Mouse (Mus musculus) CH12.LX (cell line): Measurements from ENCODE around the gene Jph2. TPM values are rescaled to one million over a fixed set of nuclear protein-coding genes. Genes with fewer than 3 reads are reported as not detected.

Source experiments
- DNase-seq: peaks from one replicate; pipeline ENCODE4 v3.0.0-alpha.2; 2013; ENCODE audit errors: extremely low read depth
- H3K27ac ChIP-seq: 2 replicates; pipeline ENCODE4 v1.5.1; 2012; ENCODE audit warnings: low read depth, mild to moderate bottlenecking, control low read depth, moderate library complexity; ENCODE audit not compliant: insufficient read depth
- H3K27me3 ChIP-seq: replicated peaks from 2 replicates; pipeline ENCODE3; 2012; ENCODE audit warnings: inconsistent platforms
- H3K36me3 ChIP-seq, 2 experiments: replicated peaks in 1 of 2; 2 replicates each; pipeline versions ENCODE3 to v1.6.1; 2012; ENCODE audit warnings: inconsistent platforms in 1 of 2, low read length in 1 of 2, mild to moderate bottlenecking in 1 of 2, mixed read lengths in 1 of 2, moderate library complexity in 1 of 2; ENCODE audit not compliant: control insufficient read depth in 1 of 2, insufficient read depth in 1 of 2
- H3K4me1 ChIP-seq, 2 experiments: 2 replicates each; pipeline ENCODE4 v1.6.1; 2012; ENCODE audit warnings: inconsistent platforms in 1 of 2, moderate library complexity in 1 of 2; ENCODE audit not compliant: insufficient read depth in 2 of 2, control insufficient read depth in 1 of 2
- H3K4me2 ChIP-seq: 2 replicates; pipeline ENCODE4 v1.6.1; 2012; ENCODE audit warnings: low read depth, mild to moderate bottlenecking, control low read depth; ENCODE audit not compliant: poor library complexity, insufficient read depth, severe bottlenecking
- H3K4me3 ChIP-seq, 3 experiments: fragments of 150-350 bp in 1 of 3; sonication (generic) in 1 of 3; replicated peaks in 1 of 3; 2 replicates each; pipeline versions ENCODE3 to v1.5.1; 2011 to 2012; ENCODE audit warnings: low read depth in 2 of 3, low read length in 2 of 3, mild to moderate bottlenecking in 2 of 3, moderate library complexity in 2 of 3, control low read depth in 1 of 3, improper control_type of control experiment in 1 of 3, inconsistent platforms in 1 of 3, mixed read lengths in 1 of 3; ENCODE audit not compliant: poor library complexity in 1 of 3
- H3K79me2 ChIP-seq: replicated peaks from 2 replicates; pipeline ENCODE4 v1.6.1; 2012; ENCODE audit warnings: mild to moderate bottlenecking, moderate library complexity; ENCODE audit not compliant: control insufficient read depth, poor library complexity, insufficient read depth, severe bottlenecking; ENCODE audit errors: extremely low read depth
- H3K9ac ChIP-seq: 2 replicates; pipeline ENCODE4 v1.6.1; 2012; ENCODE audit warnings: low read depth, mild to moderate bottlenecking, control low read depth, moderate library complexity; ENCODE audit not compliant: insufficient read depth
- H3K9me3 ChIP-seq: replicated peaks from 2 replicates; pipeline ENCODE3; 2012; ENCODE audit warnings: low read length, inconsistent platforms, mixed read lengths
- BHLHE40 ChIP-seq: IDR thresholded peaks from 2 replicates; pipeline ENCODE4 v1.6.1; 2011; ENCODE audit warnings: mild to moderate bottlenecking, low read depth, low read length, improper control_type of control experiment
- CHD1 ChIP-seq: IDR thresholded peaks from 2 replicates; pipeline ENCODE4 v1.6.1; 2012; ENCODE audit warnings: low read depth, low read length, improper control_type of control experiment, inconsistent platforms
- CHD2 ChIP-seq: IDR thresholded peaks from 2 replicates; pipeline ENCODE4 v1.6.1; 2011; ENCODE audit warnings: low read length, improper control_type of control experiment
- E2F4 ChIP-seq: IDR thresholded peaks from 2 replicates; pipeline ENCODE4 v1.6.1; 2011; ENCODE audit warnings: low read depth, low read length, improper control_type of control experiment; ENCODE audit not compliant: insufficient replicate concordance
- ELF1 ChIP-seq: IDR thresholded peaks from 2 replicates; pipeline ENCODE4 v1.6.1; 2014; ENCODE audit warnings: low read depth, mild to moderate bottlenecking, inconsistent platforms, low read length, improper control_type of control experiment
- EP300 ChIP-seq: IDR thresholded peaks from 2 replicates; pipeline ENCODE4 v1.6.1; 2011; ENCODE audit warnings: low read length, improper control_type of control experiment
- GABPA ChIP-seq: IDR thresholded peaks from 2 replicates; pipeline ENCODE4 v1.6.1; 2012; ENCODE audit warnings: low read depth, low read length, improper control_type of control experiment, inconsistent platforms; ENCODE audit not compliant: insufficient replicate concordance
- JUN ChIP-seq: IDR thresholded peaks from 2 replicates; pipeline ENCODE4 v1.6.1; 2011; ENCODE audit warnings: low read depth, mild to moderate bottlenecking, low read length, improper control_type of control experiment, moderate library complexity; ENCODE audit not compliant: insufficient read depth
- JUND ChIP-seq: conservative IDR thresholded peaks from 2 replicates; pipeline ENCODE4 v1.6.1; 2011; ENCODE audit warnings: low read depth, low read length, improper control_type of control experiment
- KAT2A ChIP-seq: IDR thresholded peaks from 2 replicates; pipeline ENCODE4 v1.6.1; 2012; ENCODE audit warnings: low read length, improper control_type of control experiment, inconsistent platforms; ENCODE audit not compliant: insufficient replicate concordance
- MAFK ChIP-seq: IDR thresholded peaks from 2 replicates; pipeline ENCODE4 v1.6.1; 2011; ENCODE audit warnings: low read length, improper control_type of control experiment; ENCODE audit not compliant: insufficient replicate concordance
- MEF2A ChIP-seq: IDR thresholded peaks from 2 replicates; pipeline ENCODE4 v1.6.1; 2014; ENCODE audit warnings: low read depth, mild to moderate bottlenecking, inconsistent platforms, low read length, improper control_type of control experiment, borderline replicate concordance
- MXI1 ChIP-seq: IDR thresholded peaks from 2 replicates; pipeline ENCODE4 v1.6.1; 2011; ENCODE audit warnings: mild to moderate bottlenecking, low read depth, low read length, improper control_type of control experiment
- MYC ChIP-seq: IDR thresholded peaks from 2 replicates; pipeline ENCODE4 v1.6.1; 2011; ENCODE audit warnings: low read depth, mild to moderate bottlenecking, improper control_type of control experiment, low read length
- NELFE ChIP-seq: IDR thresholded peaks from 2 replicates; pipeline ENCODE4 v1.6.1; 2011; ENCODE audit warnings: low read depth, low read length, improper control_type of control experiment
- NRF1 ChIP-seq: IDR thresholded peaks from 2 replicates; pipeline ENCODE4 v1.6.1; 2014; ENCODE audit warnings: low read depth, mild to moderate bottlenecking, inconsistent platforms, low read length, improper control_type of control experiment, moderate library complexity
- PAX5 ChIP-seq: IDR thresholded peaks from 2 replicates; pipeline ENCODE4 v1.6.1; 2012; ENCODE audit warnings: low read length, inconsistent platforms, mixed read lengths
- POLR2A ChIP-seq: IDR thresholded peaks from 2 replicates; pipeline ENCODE4 v1.6.1; 2011; ENCODE audit warnings: low read depth, mild to moderate bottlenecking, improper control_type of control experiment, low read length
- POLR2AphosphoS2 ChIP-seq: IDR thresholded peaks from 2 replicates; pipeline ENCODE4 v1.6.1; 2011; ENCODE audit warnings: low read depth, low read length, improper control_type of control experiment
- RCOR1 ChIP-seq: conservative IDR thresholded peaks from 2 replicates; pipeline ENCODE4 v1.6.1; 2012; ENCODE audit warnings: low read depth, mild to moderate bottlenecking, inconsistent platforms, low read length, improper control_type of control experiment
- TBP ChIP-seq: conservative IDR thresholded peaks from 2 replicates; pipeline ENCODE4 v1.6.1; 2011; ENCODE audit warnings: low read depth, low read length, improper control_type of control experiment
- TCF12 ChIP-seq: IDR thresholded peaks from 2 replicates; pipeline ENCODE4 v1.6.1; 2014; ENCODE audit warnings: low read depth, mild to moderate bottlenecking, inconsistent platforms, low read length, improper control_type of control experiment
- USF1 ChIP-seq: IDR thresholded peaks from 2 replicates; pipeline ENCODE4 v1.6.1; 2014; ENCODE audit warnings: low read depth, mild to moderate bottlenecking, inconsistent platforms, low read length, improper control_type of control experiment
- ZC3H11A ChIP-seq: IDR thresholded peaks from 2 replicates; pipeline ENCODE4 v1.6.1; 2012; ENCODE audit warnings: low read depth, mild to moderate bottlenecking, inconsistent platforms, low read length, improper control_type of control experiment
- ZKSCAN1 ChIP-seq: IDR thresholded peaks from 2 replicates; pipeline ENCODE4 v1.6.1; 2012; ENCODE audit warnings: low read depth, inconsistent platforms, low read length, improper control_type of control experiment, borderline replicate concordance
- ZMIZ1 ChIP-seq: IDR thresholded peaks from 2 replicates; pipeline ENCODE4 v1.6.1; 2012; ENCODE audit warnings: low read depth, mild to moderate bottlenecking, inconsistent platforms, low read length, improper control_type of control experiment
- dilution Hi-C: fragments of 300-500 bp; cut with MboI; formaldehyde crosslinking; loops from 2 replicates; pipeline ENCODE4 v1.14.3; 2020; ENCODE audit warnings: low sequenced_read_pairs; ENCODE audit not compliant: extremely low pct_unique_long_range_greater_than_20kb, extremely low pct_ligation_motif_present
- in situ Hi-C: fragments of 300-500 bp; cut with MboI; formaldehyde crosslinking; loops from 3 replicates; pipeline ENCODE4 v1.14.3; 2019; ENCODE audit warnings: low sequenced_read_pairs, low pct_ligation_motif_present, low pct_unique_long_range_greater_than_20kb, mixed read lengths
- polyA plus RNA-seq: library from polyadenylated mRNA; unstranded; fragments of >175 nt; gene quantifications from 2 replicates; pipeline ENCODE4 v1.2.1, GENCODE M21; 2012; ENCODE audit warnings: low read depth; ENCODE audit not compliant: insufficient read length
- total RNA-seq, 2 experiments: library from RNA; depleted of rRNA; stranded (reverse); fragments of 300-350 nt in 1 of 2; fragments of >200 nt in 1 of 2; gene quantifications; 2 replicates each; pipeline ENCODE4 v1.2.3; 2012 to 2014

Gene Jph2
- total and polyA plus RNA-seq, 3 experiments = not detected

DNA sequence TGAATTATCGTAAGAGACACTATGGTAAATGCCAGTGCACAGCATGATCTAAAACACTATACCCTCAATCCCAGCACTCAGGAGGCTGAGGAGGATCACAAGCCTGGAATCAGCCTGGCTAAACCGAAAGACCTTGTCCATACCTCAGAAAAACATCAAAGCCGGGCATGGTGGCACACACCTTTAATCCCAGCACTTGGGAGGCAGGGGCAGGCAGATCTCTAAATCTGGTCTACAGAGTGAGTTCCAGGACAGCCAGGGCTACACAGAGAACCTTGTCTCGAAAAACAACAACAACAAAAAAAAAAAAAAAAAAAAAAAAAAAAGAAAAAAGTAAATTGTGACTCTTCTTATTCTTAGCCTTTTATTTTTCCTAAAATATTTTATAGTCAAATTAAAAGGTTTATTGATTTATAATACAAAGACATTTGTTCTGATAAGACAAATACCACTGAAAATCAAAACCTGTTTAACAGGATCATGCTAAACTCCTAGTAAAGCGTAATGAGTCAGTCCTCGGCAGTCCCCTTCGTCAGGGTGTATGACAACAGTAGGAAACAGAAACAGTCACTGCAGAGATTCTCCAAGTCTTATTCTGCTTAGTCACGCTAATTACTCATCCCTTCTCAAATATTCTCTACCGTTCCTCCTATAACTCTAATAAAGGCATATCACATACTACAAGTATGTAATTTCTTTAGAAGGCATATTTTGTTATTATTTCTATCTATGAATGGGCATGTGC lies 15.2 kb upstream of the Jph2 start:
- no peak overlapping the region for H3K4me2 ChIP-seq
- no peak overlapping the region for H3K9ac ChIP-seq
- no peaks in the 10 kb centered on the region for H3K27me3 ChIP-seq
- TF ChIP-seq RCOR1 (no peak), NRF1 (no peak), POLR2AphosphoS2 (no peak), NELFE (no peak), E2F4 (no peak), ELF1 (no peak), PAX5 (no peak), ZMIZ1 (no peak), POLR2A (no peak), JUN (no peak), TCF12 (no peak), ZKSCAN1 (no peak), BHLHE40 (no peak), KAT2A (no peak), CHD1 (no peak), USF1 (no peak), TBP (no peak), GABPA (no peak), ZC3H11A (no peak)
- peaks cover 7 to 27% of the 10 kb centered on the region in 2 experiments; a peak in 3 of 4 replicates for H3K4me1 ChIP-seq
- dilution Hi-C loops (no loop called here), in situ Hi-C loops (loop anchor here (10.0 kb wide), 1 partner anchor 318 kb away; no protein-coding TSS in a partner anchor)
- H3K36me3 ChIP-seq = peaks cover 39 to 74% of the 10 kb centered on the region in 2 experiments
- peaks cover 28% of the 10 kb centered on the region for H3K79me2 ChIP-seq
- H3K9me3 ChIP-seq = no peaks in the 10 kb centered on the region
- H3K27ac ChIP-seq = no peak overlapping the region
- DNase-seq = no peak
- H3K4me3 ChIP-seq = no peak overlapping the region

DNA sequence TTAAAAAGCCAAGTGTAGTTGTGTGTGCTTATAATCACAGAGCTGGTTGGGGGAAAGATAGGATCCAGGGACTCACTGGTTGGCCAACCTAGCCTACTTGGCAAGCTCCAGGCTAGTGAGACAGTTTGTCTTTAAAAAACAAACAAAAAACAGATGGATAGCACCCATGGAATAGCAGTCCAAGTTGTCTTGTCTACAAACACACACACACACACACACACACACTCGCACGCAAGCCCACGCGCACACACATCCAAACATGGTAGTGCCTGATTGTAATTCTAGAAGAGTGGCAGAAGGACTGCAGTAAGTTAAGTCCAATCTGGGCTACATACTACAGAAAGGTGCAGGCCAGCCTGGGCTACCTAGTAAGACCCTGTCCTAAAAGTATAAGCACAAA lies 14.6 kb upstream of the Jph2 start:
- H3K27ac ChIP-seq = no peak overlapping the region
- no peak overlapping the region for H3K9ac ChIP-seq
- peaks cover 44 to 77% of the 10 kb centered on the region in 2 experiments for H3K36me3 ChIP-seq
- dilution Hi-C loops = no loop called here
- no peak overlapping the region for H3K4me2 ChIP-seq
- no peak overlapping the region for H3K4me3 ChIP-seq
- peaks cover 22% of the 10 kb centered on the region for H3K79me2 ChIP-seq
- no peaks in the 10 kb centered on the region for H3K9me3 ChIP-seq
- H3K4me1 ChIP-seq = peaks cover 2 to 21% of the 10 kb centered on the region in 2 experiments; a peak in 2 of 4 replicates
- in situ Hi-C loops = loop anchor here (10.0 kb wide), 1 partner anchor 318 kb away; no protein-coding TSS in a partner anchor
- no peak for TF ChIP-seq EP300
- TF ChIP-seq RCOR1 = no peak
- TF ChIP-seq MYC = no peak
- TF ChIP-seq MEF2A = no peak
- TF ChIP-seq MAFK = no peak
- TF ChIP-seq KAT2A = no peak
- no peak for TF ChIP-seq MXI1
- TF ChIP-seq JUND = no peak
- TF ChIP-seq CHD2 = no peak
- no peak for TF ChIP-seq BHLHE40
- TF ChIP-seq ZMIZ1 = no peak
- no peak for DNase-seq
- no peaks in the 10 kb centered on the region for H3K27me3 ChIP-seq
